Mouse (Mus musculus) embryonic facial prominence, embryonic 12.5 days (tissue): Measurements from ENCODE around the gene Myrfl. TPM values are rescaled to one million over a fixed set of nuclear protein-coding genes. Genes with fewer than 3 reads are reported as not detected.

Experiments used
- polyA plus RNA-seq: library from polyadenylated mRNA; unstranded; fragments of >200 nt; fragmentation: Nextera tagmentation; extraction: Ambion mirVana; gene quantifications from 2 replicates; pipeline ENCODE4 v1.2.1, GENCODE M21; 2016

Gene Myrfl
- polyA plus RNA-seq, 1 experiment from 2014 or later: 0.18 TPM

Other genes with a start within 250 kb of the Myrfl start
- gene Rab3ip, start 53.9 kb upstream of the Myrfl start, polyA plus RNA-seq: 36.8 TPM in 2 replicates
- not detected in 2 replicates for gene Gm10271, start 75.7 kb upstream of the Myrfl start, polyA plus RNA-seq
- 0.56 and 0.59 TPM in 2 replicates for gene Best3, start 89.4 kb upstream of the Myrfl start, polyA plus RNA-seq
- not detected in 2 replicates for gene Lrrc10, start 148.4 kb upstream of the Myrfl start, polyA plus RNA-seq
- 251 and 257 TPM in 2 replicates for gene Cct2, start 166.9 kb upstream of the Myrfl start, polyA plus RNA-seq